Comparison of ENCODE assay signal across 8 mouse cellular contexts in genomic region chr1:91412286-91413029, GRCm38 (mm10). TPM values are rescaled to one million over a fixed set of nuclear protein-coding genes. Genes with fewer than 3 reads are reported as not detected.
DNase-seq lines count a peak whose midpoint lies in the region; ATAC-seq lines count a peak whose summit lies in the region.

No protein-coding gene starts in this region.

- DNase-seq in heart, embryonic 10.5 days (ENCODE audit: low spot score), result peak; percentile 81
- no peak for DNase-seq in heart, adult 8-10 months (ENCODE audit: low spot score)
- DNase-seq in ES-CJ7 (ENCODE audit: low read depth, low spot score), result peak; percentile 62
- DNase-seq in cerebellum, adult 8-10 months, result peak; percentile 50
- peak; percentile 34 to 58 for DNase-seq in kidney, postnatal 36 days
- DNase-seq in layer of hippocampus, adult 18-20 months (ENCODE audit: low spot score in 2 of 2), result no peak

- H3K4me2 ChIP-seq in heart, embryonic 14.5 days (ENCODE audit: low read length), result peak overlapping the region; percentile 95
- peak overlapping the region; percentile 88 for H3K4me2 ChIP-seq in midbrain, embryonic 12.5 days (replicated peaks)

- peak; percentile 5; the same call in 1 of the 2 replicates for ATAC-seq in heart, embryonic 14.5 days (ENCODE audit: insufficient number of reproducible peaks, insufficient read depth, low FRiP score, low read depth)
- peak; percentile 24 for ATAC-seq in midbrain, embryonic 12.5 days (ENCODE audit: low FRiP score, low read depth)

- peak overlapping the region; percentile 94 for H3K9ac ChIP-seq in heart, embryonic 14.5 days (ENCODE audit: low read length)
- peak overlapping the region; percentile 93 for H3K9ac ChIP-seq in midbrain, embryonic 12.5 days (replicated peaks)

- H3K27me3 ChIP-seq in heart, embryonic 10.5 days (ENCODE audit: insufficient read depth, poor library complexity, severe bottlenecking), result 0 out of 2 replicates have a peak, but pooled peaks cover 3% of the 10 kb centered on the region
- no peaks in the 10 kb centered on the region for H3K27me3 ChIP-seq in heart, embryonic 14.5 days (ENCODE audit: control insufficient read depth, insufficient read depth, low read length)
- H3K27me3 ChIP-seq in midbrain, embryonic 12.5 days, result no peaks in the 10 kb centered on the region

- H3K9me3 ChIP-seq in heart, embryonic 10.5 days, result no peaks in the 10 kb centered on the region
- no peaks in the 10 kb centered on the region for H3K9me3 ChIP-seq in heart, embryonic 14.5 days (ENCODE audit: control insufficient read depth, low read length)
- no peaks in the 10 kb centered on the region for H3K9me3 ChIP-seq in midbrain, embryonic 12.5 days

- peaks cover 41% of the 10 kb centered on the region for H3K4me1 ChIP-seq in heart, embryonic 10.5 days
- H3K4me1 ChIP-seq in heart, embryonic 14.5 days (ENCODE audit: control insufficient read depth in 2 of 2, insufficient read depth in 2 of 2, low read length in 2 of 2), result peaks cover 23 to 27% of the 10 kb centered on the region in 2 experiments
- H3K4me1 ChIP-seq in midbrain, embryonic 12.5 days, result peaks cover 50% of the 10 kb centered on the region

- peak overlapping the region; percentile 92 for H3K27ac ChIP-seq in heart, embryonic 10.5 days
- H3K27ac ChIP-seq in heart, embryonic 14.5 days (replicated peaks in 1 of 2; ENCODE audit: control insufficient read depth in 1 of 2, insufficient read depth in 1 of 2, low read depth in 2 of 2, low read length in 2 of 2), result peak overlapping the region; percentile 81 to 100
- H3K27ac ChIP-seq in midbrain, embryonic 12.5 days (replicated peaks), result peak overlapping the region; percentile 99

- 5% methylated on average over 65 of the region's 65 CpGs for WGBS in heart, embryonic 10.5 days
- 6% methylated on average over 65 of the region's 65 CpGs for WGBS in heart, embryonic 14.5 days
- 2% methylated on average over 59 of the region's 65 CpGs for WGBS in midbrain, embryonic 12.5 days

- H3K4me3 ChIP-seq in heart, embryonic 10.5 days, result peak overlapping the region; percentile 75
- H3K4me3 ChIP-seq in heart, embryonic 14.5 days (ENCODE audit: control insufficient read depth in 1 of 2, insufficient read depth in 1 of 2, low read depth in 1 of 2, low read length in 2 of 2), result peak overlapping the region; percentile 83 to 88
- peak overlapping the region; percentile 82 for H3K4me3 ChIP-seq in midbrain, embryonic 12.5 days

- H3K36me3 ChIP-seq in heart, embryonic 10.5 days, result no peaks in the 10 kb centered on the region; the same call in 1 of the 2 replicates
- peaks cover 9% of the 10 kb centered on the region for H3K36me3 ChIP-seq in heart, embryonic 14.5 days (ENCODE audit: control insufficient read depth, insufficient read depth, low read length)
- H3K36me3 ChIP-seq in midbrain, embryonic 12.5 days, result no peaks in the 10 kb centered on the region

RNA-seq across cellular contexts. Expression of gene Hes6, which starts 1.4 kb away (rescaled TPM):
- polyA plus RNA-seq in heart, embryonic 10.5 days (2016; fragmentation: Nextera tagmentation; extraction: Ambion mirVana), result 70.6 and 74.2 TPM in 2 replicates
- total RNA-seq in heart, adult 8-10 months (2022), result 10 to 100 TPM; 18.6 to 20.4 (median 20.0) TPM
- polyA plus RNA-seq in heart, embryonic 14.5 days (2014; fragmentation: Nextera tagmentation; extraction: Ambion mirVana), result 67.3 and 71.4 TPM in 2 replicates
- 432 and 455 TPM in 2 replicates for polyA plus RNA-seq in midbrain, embryonic 12.5 days (2016; fragmentation: Nextera tagmentation; extraction: Ambion mirVana)
- total RNA-seq in layer of hippocampus, adult 18-20 months (2021), result 10 to 100 TPM; 13.1 to 16.4 TPM

RNA-seq across cellular contexts. Expression of gene Ilkap, which starts 13.8 kb away (rescaled TPM):
- 132 and 152 TPM in 2 replicates for polyA plus RNA-seq in heart, embryonic 10.5 days (2016; fragmentation: Nextera tagmentation; extraction: Ambion mirVana)
- total RNA-seq in heart, adult 8-10 months (2022), result 10 to 100 TPM; 41.5 to 53.3 (median 44.4) TPM
- 98.5 and 108 TPM in 2 replicates for polyA plus RNA-seq in heart, embryonic 14.5 days (2014; fragmentation: Nextera tagmentation; extraction: Ambion mirVana)
- 153 and 155 TPM in 2 replicates for polyA plus RNA-seq in midbrain, embryonic 12.5 days (2016; fragmentation: Nextera tagmentation; extraction: Ambion mirVana)
- 10 to 100 TPM; 62.3 to 63.0 TPM for total RNA-seq in layer of hippocampus, adult 18-20 months (2021)

RNA-seq across cellular contexts. Expression of gene Erfe, which starts 46.2 kb away (rescaled TPM):
- polyA plus RNA-seq in heart, embryonic 10.5 days (2016; fragmentation: Nextera tagmentation; extraction: Ambion mirVana), result 2.2 TPM in 2 replicates
- total RNA-seq in heart, adult 8-10 months (2022), result under 1 TPM in 1 of 4 experiments, not detected in 3; 0.09 TPM
- polyA plus RNA-seq in heart, embryonic 14.5 days (2014; fragmentation: Nextera tagmentation; extraction: Ambion mirVana), result 0.63 and 2.5 TPM in 2 replicates
- polyA plus RNA-seq in midbrain, embryonic 12.5 days (2016; fragmentation: Nextera tagmentation; extraction: Ambion mirVana), result 0.48 and 0.59 TPM in 2 replicates
- total RNA-seq in layer of hippocampus, adult 18-20 months (2021), result not detected

RNA-seq across cellular contexts. Expression of gene Per2, which starts 46.7 kb away (rescaled TPM):
- 3.2 and 4.9 TPM in 2 replicates for polyA plus RNA-seq in heart, embryonic 10.5 days (2016; fragmentation: Nextera tagmentation; extraction: Ambion mirVana)
- total RNA-seq in heart, adult 8-10 months (2022), result 10 to 100 TPM in 3 of 4 experiments, 1 to 10 TPM in 1; 8.3 to 15.0 (median 13.5) TPM
- 3.4 and 5.6 TPM in 2 replicates for polyA plus RNA-seq in heart, embryonic 14.5 days (2014; fragmentation: Nextera tagmentation; extraction: Ambion mirVana)
- 3.2 TPM in 2 replicates for polyA plus RNA-seq in midbrain, embryonic 12.5 days (2016; fragmentation: Nextera tagmentation; extraction: Ambion mirVana)
- 10 to 100 TPM; 32.2 to 35.2 TPM for total RNA-seq in layer of hippocampus, adult 18-20 months (2021)

Comparison
In these comparisons a context has a peak if more than half of its experiments do, and no peak if none do; other contexts are left out.
1. DNase-seq: peak in heart, embryonic 10.5 days (single experiment), ES-CJ7 (single experiment), cerebellum, adult 8-10 months (single experiment) and kidney, postnatal 36 days (2 of 2); none in heart, adult 8-10 months (single experiment) and layer of hippocampus, adult 18-20 months (0 of 2).
2. Peak in every context shown above with its lines, with median percentiles within 50 percentile points of each other: H3K27ac ChIP-seq and H3K4me3 ChIP-seq.